Mouse (Mus musculus) kidney, postnatal 36 days (tissue): Measurements from ENCODE around the gene Ddx39.

ENCODE experiments used
- DNase-seq, 2 experiments: peaks; one replicate each; pipeline ENCODE4 v3.0.0; 2021 to 2022; ENCODE audit warnings: mixed read lengths in 2 of 2

The Ddx39 gene

DNA sequence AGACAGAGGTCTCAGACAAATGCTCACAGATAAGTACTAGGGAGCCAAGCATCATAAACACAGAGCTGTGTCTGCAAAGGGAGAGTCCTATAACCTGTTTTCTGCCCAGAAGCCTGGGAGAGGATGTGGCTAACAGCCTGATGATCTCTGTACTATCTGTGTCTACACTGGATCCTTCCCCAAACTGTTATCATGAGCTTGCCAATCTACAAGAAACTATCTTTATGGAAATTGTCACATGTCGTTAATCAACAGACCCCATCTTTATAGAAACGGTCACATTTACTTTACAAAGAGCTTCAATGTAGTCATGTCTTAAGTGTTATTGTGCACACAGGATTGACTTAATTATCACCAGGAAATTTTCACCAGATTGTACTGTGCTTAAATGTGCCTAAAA lies 55.7 kb downstream of the Ddx39 start:
- no peak for DNase-seq

DNA sequence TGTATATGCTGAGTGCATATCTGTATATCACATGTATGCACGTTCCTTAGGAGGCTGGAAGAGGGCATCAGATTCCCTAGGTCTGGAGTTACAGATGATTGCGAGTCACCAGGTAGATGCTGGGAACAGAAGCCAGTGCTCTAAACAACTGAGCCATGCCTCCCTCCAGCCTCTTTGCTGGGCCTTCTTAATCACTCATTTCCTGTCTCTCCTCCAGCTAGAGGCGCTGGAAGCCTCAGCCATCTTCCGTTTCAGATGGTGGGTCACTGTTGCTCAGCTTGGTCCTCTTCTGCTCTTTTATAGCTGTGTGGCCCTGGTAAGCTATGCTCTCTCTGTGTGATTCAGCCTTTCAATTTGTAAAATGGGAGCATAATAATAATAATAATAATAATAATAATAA lies 56.8 kb downstream of the Ddx39 start:
- no peak for DNase-seq

DNA sequence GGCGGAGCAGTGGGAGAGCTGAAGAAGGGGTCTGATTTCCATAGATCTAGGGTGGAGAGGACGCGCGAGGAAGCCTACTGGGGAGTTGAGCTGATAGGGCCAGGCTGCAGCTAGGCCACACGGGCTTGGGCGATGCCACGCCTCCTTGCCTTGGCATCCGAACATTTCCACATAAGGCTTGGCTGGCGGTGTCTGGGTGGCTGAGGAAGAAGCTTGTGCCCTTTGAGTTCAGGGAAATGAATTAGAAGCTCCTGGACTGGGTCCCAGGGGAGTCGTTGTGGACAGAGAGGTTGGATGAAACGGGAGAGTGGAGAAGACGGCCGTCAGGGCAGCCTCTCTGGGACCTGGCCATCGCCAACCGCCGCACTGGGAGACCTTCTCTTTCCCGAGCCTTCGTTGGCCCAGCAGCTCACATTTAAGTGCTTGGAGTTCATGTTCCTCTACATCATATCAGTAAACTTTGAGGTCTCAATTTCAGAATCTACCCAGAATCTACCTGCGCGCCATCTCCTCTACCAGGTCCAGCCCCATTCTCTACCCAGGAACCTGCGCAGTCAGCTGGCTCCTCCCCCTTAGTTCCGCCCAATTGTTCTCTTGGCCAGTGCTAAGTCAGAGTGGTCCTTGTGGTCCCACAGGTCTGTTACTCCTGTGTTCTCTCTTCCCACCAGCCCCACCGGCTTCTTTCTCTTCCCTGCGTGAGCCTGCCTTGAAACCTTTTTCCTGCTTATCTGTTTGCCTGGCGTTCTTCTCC lies 57.9 kb downstream of the Ddx39 start:
- peak; percentile 52 to 68 for DNase-seq

DNA sequence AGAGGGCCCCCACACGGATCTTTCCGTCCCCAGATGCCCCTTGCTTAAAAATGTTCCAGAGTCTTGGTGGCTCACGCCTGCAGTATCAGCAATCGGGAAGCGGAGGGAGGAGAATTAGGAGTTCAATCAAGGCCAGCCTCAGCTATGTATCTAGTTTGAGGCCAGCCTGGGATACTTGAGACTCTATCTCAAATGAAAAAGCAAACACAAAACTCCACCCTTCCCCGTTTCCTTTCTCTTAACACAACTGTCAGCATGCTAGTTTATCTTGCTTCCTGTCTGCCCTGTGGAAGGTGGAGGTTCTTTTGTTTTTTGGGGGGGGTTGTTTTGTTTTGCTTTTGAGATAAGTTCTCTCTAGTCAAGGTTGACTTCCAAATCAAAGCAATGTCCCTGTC lies 58.5 kb downstream of the Ddx39 start:
- peak in 1 of 2 experiments; percentile 47 for DNase-seq

DNA sequence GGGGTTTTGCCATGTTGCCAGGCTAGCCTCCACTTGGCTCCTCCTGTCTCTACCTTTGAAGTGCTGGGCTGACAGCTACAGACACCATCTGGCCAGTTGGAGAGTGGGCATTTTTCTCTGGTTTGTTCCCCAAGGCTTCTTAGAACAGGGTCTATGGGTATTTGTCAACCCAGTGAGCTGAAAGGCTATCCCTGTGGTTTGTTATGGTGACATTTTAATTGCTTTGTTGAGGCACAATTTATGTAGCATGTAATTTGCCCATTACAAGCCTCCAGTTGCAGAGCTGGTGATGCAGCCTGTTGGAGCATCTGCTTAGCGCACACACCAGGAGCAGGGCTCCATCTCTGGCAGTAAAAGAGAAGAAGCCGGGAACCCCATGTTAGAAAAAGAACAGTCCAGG lies 59.2 kb downstream of the Ddx39 start:
- no peak for DNase-seq
